Mouse (Mus musculus) liver, postnatal 0 days (tissue): ENCODE results near the gene Acox3. TPM values are rescaled to one million over a fixed set of nuclear protein-coding genes. Genes with fewer than 3 reads are reported as not detected.

Source experiments
- ATAC-seq: fragments of 200-750 bp; cut with Nextera tagmentation; 2 replicates; pipeline ENCODE4 v1.8.0; 2017; ENCODE audit warnings: mild to moderate bottlenecking, moderate library complexity
- DNase-seq: peaks from one replicate; pipeline ENCODE4 v3.0.0-alpha.2; 2016
- H3K27ac ChIP-seq: fragments of 300-500 bp; sonication (generic); 2 replicates; pipeline ENCODE4 v1.5.1; 2014; ENCODE audit warnings: antibody characterized with exemption, moderate library complexity, mild to moderate bottlenecking, low read depth
- H3K27me3 ChIP-seq: fragments of 300-500 bp; sonication (generic); 2 replicates; pipeline ENCODE4 v1.6.1; 2014; ENCODE audit warnings: low read length, control low read depth, mixed read lengths; ENCODE audit not compliant: insufficient read depth
- H3K36me3 ChIP-seq: fragments of 300-500 bp; sonication (generic); replicated peaks from 2 replicates; pipeline ENCODE4 v1.6.1; 2014; ENCODE audit warnings: mild to moderate bottlenecking, control low read depth, low read length, moderate library complexity, mixed read lengths; ENCODE audit not compliant: insufficient read depth
- H3K4me1 ChIP-seq: fragments of 300-500 bp; sonication (generic); 2 replicates; pipeline ENCODE4 v1.6.1; 2014; ENCODE audit warnings: antibody characterized with exemption, mild to moderate bottlenecking, control low read depth; ENCODE audit not compliant: insufficient read depth
- H3K4me2 ChIP-seq: fragments of 300-500 bp; sonication (generic); 2 replicates; pipeline ENCODE4 v1.6.1; 2014; ENCODE audit warnings: low read depth, mild to moderate bottlenecking, low read length, moderate library complexity, mixed read lengths
- H3K4me3 ChIP-seq: fragments of 300-500 bp; sonication (generic); 2 replicates; pipeline ENCODE4 v1.5.1; 2014; ENCODE audit warnings: low read depth, low read length
- H3K9ac ChIP-seq: fragments of 300-500 bp; sonication (generic); replicated peaks from 2 replicates; pipeline ENCODE4 v1.6.1; 2014; ENCODE audit warnings: mild to moderate bottlenecking, moderate library complexity
- H3K9me3 ChIP-seq: fragments of 300-500 bp; sonication (generic); 2 replicates; pipeline ENCODE4 v1.6.1; 2016; ENCODE audit warnings: mild to moderate bottlenecking, control low read depth, low read length, mixed read lengths
- CTCF ChIP-seq: sonication (generic); IDR thresholded peaks from 2 replicates; pipeline ENCODE4 v1.5.1; 2016; ENCODE audit warnings: antibody characterized with exemption, low read depth
- EP300 ChIP-seq: IDR thresholded peaks from 2 replicates; pipeline ENCODE4 v1.6.1; 2016; ENCODE audit warnings: antibody characterized with exemption, low read depth, mild to moderate bottlenecking
- WGBS: fragments of 180-500 bp; shearing (Covaris S2); extraction: QIAGEN DNeasy Blood & Tissue Kit; methylation state at CpG from one replicate; pipeline ENCODE4 v1.1.7; 2014; ENCODE audit not compliant: insufficient replicate concordance; 5-methylcytosine and 5-hydroxymethylcytosine counted together
- polyA plus RNA-seq: library from polyadenylated mRNA; unstranded; fragments of >200 nt; fragmentation: Nextera tagmentation; extraction: Ambion mirVana; gene quantifications from 2 replicates; pipeline ENCODE4 v1.2.1, GENCODE M21; 2015

The Acox3 gene
- polyA plus RNA-seq, 1 experiment from 2014 or later, result 4.0 TPM

- H3K36me3 ChIP-seq, result no peaks in the 10 kb centered on the region
- H3K4me3 ChIP-seq, result no peak overlapping the region
- H3K4me1 ChIP-seq, result 0 out of 2 replicates have a peak, but pooled peaks cover 4% of the 10 kb centered on the region
- 94% methylated on average over 1 of the region's 1 CpGs for WGBS
- no peak overlapping the region for H3K4me2 ChIP-seq
- H3K27me3 ChIP-seq, result no peaks in the 10 kb centered on the region
- ATAC-seq (no peak), DNase-seq (no peak)
- TF ChIP-seq EP300 (no peak), CTCF (no peak)
- no peak overlapping the region for H3K9ac ChIP-seq
- no peaks in the 10 kb centered on the region for H3K9me3 ChIP-seq
- H3K27ac ChIP-seq, result no peak overlapping the region
Observed at GRCm38 (mm10) chr5:35646927-35647326, 64.1 kb downstream of the Acox3 start.

GRCm38 (mm10) chr5:35647562-35647961 lies 64.7 kb downstream of the Acox3 start:
- no peak overlapping the region for H3K27ac ChIP-seq

GRCm38 (mm10) chr5:35648230-35648629 lies 65.4 kb downstream of the Acox3 start:
- Histone ChIP-seq H3K4me2 (no peak overlapping the region), H3K9me3 (no peaks in the 10 kb centered on the region), H3K4me3 (no peak overlapping the region), H3K9ac (no peak overlapping the region), H3K36me3 (no peaks in the 10 kb centered on the region), H3K4me1 (0 out of 2 replicates have a peak, but pooled peaks cover 4% of the 10 kb centered on the region), H3K27ac (no peak overlapping the region), H3K27me3 (no peaks in the 10 kb centered on the region)
- ATAC-seq, result no peak
- WGBS, result 32% methylated on average over 2 of the region's 2 CpGs
- TF ChIP-seq CTCF (no peak), EP300 (no peak)
- no peak for DNase-seq

More at GRCm38 (mm10) chr5:35647562-35647961, 64.7 kb downstream of the Acox3 start:
- no peaks in the 10 kb centered on the region for H3K36me3 ChIP-seq
- 43% methylated on average over 4 of the region's 4 CpGs for WGBS
- no peak overlapping the region for H3K9ac ChIP-seq
- 0 out of 2 replicates have a peak, but pooled peaks cover 4% of the 10 kb centered on the region for H3K4me1 ChIP-seq
- no peaks in the 10 kb centered on the region for H3K27me3 ChIP-seq
- no peak overlapping the region for H3K4me3 ChIP-seq
- TF ChIP-seq EP300 (no peak), CTCF (no peak)
- H3K9me3 ChIP-seq, result no peaks in the 10 kb centered on the region
- no peak for ATAC-seq
- no peak overlapping the region for H3K4me2 ChIP-seq
- DNase-seq, result no peak

- Histone ChIP-seq H3K27me3 (no peaks in the 10 kb centered on the region), H3K4me2 (no peak overlapping the region), H3K9ac (no peak overlapping the region), H3K9me3 (no peaks in the 10 kb centered on the region), H3K36me3 (no peaks in the 10 kb centered on the region), H3K27ac (no peak overlapping the region), H3K4me3 (no peak overlapping the region), H3K4me1 (0 out of 2 replicates have a peak, but pooled peaks cover 4% of the 10 kb centered on the region)
- no peak for ATAC-seq
- 59% methylated on average over 3 of the region's 3 CpGs for WGBS
- TF ChIP-seq EP300, result no peak
- TF ChIP-seq CTCF, result no peak
- DNase-seq, result no peak
Observed at GRCm38 (mm10) chr5:35652319-35652718, 69.5 kb downstream of the Acox3 start.

- no peak for DNase-seq
- Histone ChIP-seq H3K9ac (no peak overlapping the region), H3K27me3 (no peaks in the 10 kb centered on the region), H3K4me1 (0 out of 2 replicates have a peak, but pooled peaks cover 1% of the 10 kb centered on the region), H3K27ac (no peak overlapping the region), H3K4me3 (no peak overlapping the region), H3K36me3 (no peaks in the 10 kb centered on the region), H3K4me2 (no peak overlapping the region), H3K9me3 (no peaks in the 10 kb centered on the region)
- TF ChIP-seq CTCF (no peak), EP300 (no peak)
- 83% methylated on average over 13 of the region's 13 CpGs for WGBS
- no peak for ATAC-seq
Observed at GRCm38 (mm10) chr5:35652872-35653271, 70.0 kb downstream of the Acox3 start.

GRCm38 (mm10) chr5:35653743-35654395 lies 71.0 kb downstream of the Acox3 start:
- WGBS, result 77% methylated on average over 9 of the region's 9 CpGs
- Histone ChIP-seq H3K4me3 (no peak overlapping the region), H3K9me3 (no peaks in the 10 kb centered on the region), H3K27me3 (no peaks in the 10 kb centered on the region), H3K9ac (no peak overlapping the region), H3K36me3 (no peaks in the 10 kb centered on the region), H3K27ac (no peak overlapping the region), H3K4me2 (no peak overlapping the region), H3K4me1 (no peaks in the 10 kb centered on the region)
- ATAC-seq (no peak), DNase-seq (no peak)
- no peak for TF ChIP-seq EP300
- no peak for TF ChIP-seq CTCF
